Mouse (Mus musculus) left cerebral cortex, adult 9 months (tissue): ENCODE results near the gene Klk1b3.
"Not testable (repeated sequence)": the region's sequence is repeated elsewhere in the genome, so short reads cannot be mapped to it uniquely, and the experiment has no call there.

ENCODE experiments used
- DNase-seq, 2 experiments: peaks; one replicate each; pipeline ENCODE4 v3.0.0; 2022; ENCODE audit warnings: low spot score in 2 of 2

Gene Klk1b3

GRCm38 (mm10) chr7:44197891-44198290, at the start of gene Klk1b3:
Gene Klk1b3 (plus strand): TSS chr7:44198191.
- DNase-seq, result no peak

GRCm38 (mm10) chr7:44179299-44180045, 18.5 kb upstream of the Klk1b3 start:
- no peak for DNase-seq

- not testable (repeated sequence) for DNase-seq
Observed at GRCm38 (mm10) chr7:44186516-44186915, 11.5 kb upstream of the Klk1b3 start.

GRCm38 (mm10) chr7:44187936-44188335, 10.1 kb upstream of the Klk1b3 start, which contains the start of gene Klk1b24:
Gene Klk1b24 (plus strand): TSS chr7:44188236.
- DNase-seq, result not testable (repeated sequence)

- DNase-seq, result not testable (repeated sequence)
Observed at GRCm38 (mm10) chr7:44193466-44193865, 4.5 kb upstream of the Klk1b3 start.

- DNase-seq, result not testable (repeated sequence)
Observed at GRCm38 (mm10) chr7:44207135-44207534, 9.1 kb downstream of the Klk1b3 start, which contains the start of gene Klk1b4. Gene Klk1b4 (plus strand): TSS chr7:44207435.

- no peak for DNase-seq
Observed at GRCm38 (mm10) chr7:44208307-44208706, 10.3 kb downstream of the Klk1b3 start.

- DNase-seq, result no peak
Observed at GRCm38 (mm10) chr7:44215645-44216044, 17.7 kb downstream of the Klk1b3 start, which contains the start of gene Klk1b5. Gene Klk1b5 (plus strand): TSS chr7:44215945.

- not testable (repeated sequence) for DNase-seq
Observed at GRCm38 (mm10) chr7:44221601-44222000, 23.6 kb downstream of the Klk1b3 start.

- DNase-seq, result not testable (repeated sequence)
Observed at GRCm38 (mm10) chr7:44222335-44222734, 24.3 kb downstream of the Klk1b3 start.

- DNase-seq, result no peak
Observed at GRCm38 (mm10) chr7:44225076-44225475, 27.1 kb downstream of the Klk1b3 start, which contains the start of gene Klk1. Gene Klk1 (plus strand): TSS chr7:44225360.

- no peak for DNase-seq
Observed at GRCm38 (mm10) chr7:44235909-44236308, 37.9 kb downstream of the Klk1b3 start, which contains the start of gene Gm36864. Gene Gm36864 (plus strand): TSS chr7:44236177.

- DNase-seq, result no peak
Observed at GRCm38 (mm10) chr7:44239913-44240312, 41.9 kb downstream of the Klk1b3 start.

GRCm38 (mm10) chr7:44240712-44241111, 42.7 kb downstream of the Klk1b3 start:
- DNase-seq, result no peak

GRCm38 (mm10) chr7:44241163-44241562, 43.2 kb downstream of the Klk1b3 start:
- DNase-seq, result no peak

- no peak for DNase-seq
Observed at GRCm38 (mm10) chr7:44244080-44244479, 46.1 kb downstream of the Klk1b3 start.

- peak; percentile 79 to 93 for DNase-seq
Observed at GRCm38 (mm10) chr7:44246055-44246983, 48.3 kb downstream of the Klk1b3 start, which contains the start of the genes 1700028J19Rik and 2410002F23Rik. Gene 1700028J19Rik (minus strand): TSS chr7:44246695. Gene 2410002F23Rik (plus strand): TSS chr7:44246722.

- DNase-seq, result peak in 1 of 2 experiments; percentile 59
Observed at GRCm38 (mm10) chr7:44246984-44247470, 49.0 kb downstream of the Klk1b3 start.

- DNase-seq, result no peak
Observed at GRCm38 (mm10) chr7:44247971-44248370, 50.0 kb downstream of the Klk1b3 start.

- no peak for DNase-seq
Observed at GRCm38 (mm10) chr7:44249248-44249647, 51.3 kb downstream of the Klk1b3 start.

GRCm38 (mm10) chr7:44250732-44251275, 52.8 kb downstream of the Klk1b3 start:
- DNase-seq, result not testable (repeated sequence)
